Mouse (Mus musculus) heart, postnatal 0 days (tissue): ENCODE data around the gene Ust.

Experiments used
- CTCF ChIP-seq: IDR thresholded peaks from 2 replicates; pipeline ENCODE4 v1.5.1; 2016; ENCODE audit warnings: antibody characterized with exemption, control low read depth, low read depth
- EP300 ChIP-seq: IDR thresholded peaks from 2 replicates; pipeline ENCODE4 v1.6.1; 2016; ENCODE audit warnings: antibody characterized with exemption, low read depth

DNA sequence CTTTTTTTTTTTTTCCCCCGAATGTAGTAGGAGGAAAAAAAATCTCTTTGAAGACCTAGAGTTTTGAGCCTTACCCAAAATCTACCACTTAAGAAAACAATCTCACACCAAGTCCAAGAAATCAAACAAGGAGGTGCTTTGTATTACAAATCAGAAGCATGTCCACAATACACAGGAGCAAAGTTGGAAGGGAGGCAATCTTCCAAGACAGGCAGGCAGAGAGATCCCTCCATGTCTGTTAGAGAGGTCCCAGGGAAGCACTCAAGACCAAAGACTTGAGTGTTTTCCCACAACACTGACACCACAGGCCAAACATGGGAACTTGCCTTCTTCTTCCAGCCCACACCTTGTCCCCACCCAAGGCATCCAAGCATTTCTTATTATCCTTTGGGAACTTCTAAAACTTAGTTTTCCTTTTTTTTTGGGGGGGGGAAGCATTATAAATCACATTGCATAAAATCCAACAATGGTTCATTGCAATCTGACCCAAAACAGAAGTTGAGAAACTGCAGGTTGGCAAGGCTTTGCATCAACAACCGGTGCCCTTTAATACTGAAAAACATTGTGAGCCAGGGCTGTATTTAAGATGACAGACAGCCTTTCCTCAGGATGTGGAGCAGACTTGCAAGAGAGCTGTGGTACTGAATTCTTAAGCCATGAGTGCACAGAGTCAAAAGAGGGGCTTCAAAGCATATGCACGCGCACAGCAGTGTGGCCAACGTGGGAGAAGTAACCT, 49.8 kb downstream of the Ust start:
- TF ChIP-seq CTCF, result no peak
- TF ChIP-seq EP300, result no peak
